Mouse (Mus musculus) myocyte (in vitro differentiated cells): ENCODE results near the gene Veph1.

ENCODE experiments used
- E2F4 ChIP-seq: IDR thresholded peaks from one replicate; pipeline ENCODE4 v1.6.1; 2011; ENCODE audit warnings: mild to moderate bottlenecking, control low read depth, moderate library complexity; ENCODE audit not compliant: insufficient read depth
- MAX ChIP-seq: IDR thresholded peaks from one replicate; pipeline ENCODE4 v1.6.1; 2011; ENCODE audit warnings: low read depth, mild to moderate bottlenecking, control low read depth
- MYOD1 ChIP-seq, 3 experiments: IDR thresholded peaks; one replicate each; pipeline ENCODE4 v1.6.1; 2011; ENCODE audit warnings: control low read depth in 2 of 3, low read depth in 2 of 3, mild to moderate bottlenecking in 2 of 3, moderate library complexity in 1 of 3; ENCODE audit not compliant: insufficient read length in 2 of 3, control insufficient read depth in 1 of 3
- MYOG ChIP-seq, 3 experiments: IDR thresholded peaks; one replicate each; pipeline ENCODE4 v1.6.1; 2011; ENCODE audit warnings: control low read depth in 2 of 3, low read depth in 2 of 3, mild to moderate bottlenecking in 2 of 3; ENCODE audit not compliant: insufficient read length in 2 of 3, control insufficient read depth in 1 of 3, insufficient read depth in 1 of 3
- POLR2A ChIP-seq: IDR thresholded peaks from one replicate; pipeline ENCODE4 v1.6.1; 2011; ENCODE audit warnings: low read depth, mild to moderate bottlenecking, control low read depth, moderate library complexity; ENCODE audit not compliant: insufficient read length
- SRF ChIP-seq: IDR thresholded peaks from one replicate; pipeline ENCODE4 v1.6.1; 2011; ENCODE audit warnings: low read depth; ENCODE audit not compliant: control insufficient read depth, insufficient read length
- TCF12 ChIP-seq: IDR thresholded peaks from one replicate; pipeline ENCODE4 v1.6.1; 2011; ENCODE audit warnings: mild to moderate bottlenecking, control low read depth; ENCODE audit not compliant: poor library complexity, insufficient read depth, severe bottlenecking
- USF1 ChIP-seq: IDR thresholded peaks from one replicate; pipeline ENCODE4 v1.6.1; 2011; ENCODE audit warnings: low read depth, mild to moderate bottlenecking, control low read depth, moderate library complexity

GRCm38 (mm10) chr3:66221243-66221611, 75.4 kb downstream of the Veph1 start:
- TF ChIP-seq POLR2A, result no peak
- TF ChIP-seq SRF, result no peak
- no peak for TF ChIP-seq TCF12
- TF ChIP-seq MAX, result no peak
- no peak for TF ChIP-seq USF1
- no peak for TF ChIP-seq E2F4
- TF ChIP-seq MYOD1 (IDR thresholded peaks at IDR 0.05; ENCODE audit: control insufficient read depth in 1 of 3, insufficient read length in 2 of 3, low read depth in 2 of 3), result no peak
- no peak for TF ChIP-seq MYOG (IDR thresholded peaks at IDR 0.05; ENCODE audit: control insufficient read depth in 1 of 3, insufficient read depth in 1 of 3, insufficient read length in 2 of 3, low read depth in 2 of 3)
